Mouse (Mus musculus) G1E (cell line): ENCODE data around the gene Pilrb2.

Experiments
- CTCF ChIP-seq: IDR thresholded peaks from 2 replicates; pipeline ENCODE4 v1.5.1; 2012; ENCODE audit warnings: low read depth, low read length, inconsistent platforms, mixed read lengths
- GATA1 ChIP-seq: IDR thresholded peaks from 2 replicates; pipeline ENCODE4 v1.6.1; 2012; ENCODE audit warnings: borderline replicate concordance, low read length, inconsistent platforms, mixed read lengths
- GATA2 ChIP-seq: IDR thresholded peaks from 2 replicates; pipeline ENCODE4 v1.6.1; 2012; ENCODE audit warnings: low read depth, low read length, inconsistent platforms, borderline replicate concordance
- TAL1 ChIP-seq: conservative IDR thresholded peaks from 2 replicates; pipeline ENCODE4 v1.6.1; 2012; ENCODE audit warnings: low read depth, low read length, inconsistent platforms, mixed read lengths

GRCm38 (mm10) chr5:137833500-137833899, 38.1 kb downstream of the Pilrb2 start:
- TF ChIP-seq CTCF (no peak), TAL1 (no peak), GATA1 (no peak), GATA2 (no peak)
